Mouse (Mus musculus) layer of hippocampus, adult 9-11 months (tissue): ENCODE data around the gene Kcnk13.

Source experiments
- DNase-seq: peaks from one replicate; pipeline ENCODE4 v3.0.0; 2022

The Kcnk13 gene

GRCm38 (mm10) chr12:99964301-99965202 lies at the start of gene Kcnk13:
TSS of gene Kcnk13 (plus strand) at chr12:99964499.
- peak; percentile 76 for DNase-seq

GRCm38 (mm10) chr12:99917800-99918427 lies 46.4 kb upstream of the Kcnk13 start:
- peak; percentile 33 for DNase-seq

- no peak for DNase-seq
Observed at GRCm38 (mm10) chr12:99919636-99920035, 44.7 kb upstream of the Kcnk13 start.

DNA sequence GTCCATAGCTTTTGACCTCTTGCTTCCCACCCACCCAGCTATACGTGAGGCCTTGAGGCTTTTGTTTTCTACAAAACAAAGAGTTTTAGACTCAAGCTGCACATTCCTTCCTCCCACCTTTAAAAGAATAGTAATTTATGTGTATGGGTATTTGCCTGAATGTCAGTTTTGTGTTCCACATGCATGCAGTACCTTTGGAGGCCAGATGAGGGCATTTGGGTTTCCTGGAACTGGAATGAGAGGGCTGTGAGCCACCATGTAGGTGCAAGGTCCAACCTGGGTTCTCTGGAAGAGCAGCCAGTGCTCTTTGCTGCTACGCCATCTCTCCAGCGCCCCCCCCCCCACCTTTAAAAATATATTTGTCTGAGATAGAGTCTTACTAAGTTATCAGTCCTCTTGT lies 43.3 kb upstream of the Kcnk13 start:
- no peak for DNase-seq

DNA sequence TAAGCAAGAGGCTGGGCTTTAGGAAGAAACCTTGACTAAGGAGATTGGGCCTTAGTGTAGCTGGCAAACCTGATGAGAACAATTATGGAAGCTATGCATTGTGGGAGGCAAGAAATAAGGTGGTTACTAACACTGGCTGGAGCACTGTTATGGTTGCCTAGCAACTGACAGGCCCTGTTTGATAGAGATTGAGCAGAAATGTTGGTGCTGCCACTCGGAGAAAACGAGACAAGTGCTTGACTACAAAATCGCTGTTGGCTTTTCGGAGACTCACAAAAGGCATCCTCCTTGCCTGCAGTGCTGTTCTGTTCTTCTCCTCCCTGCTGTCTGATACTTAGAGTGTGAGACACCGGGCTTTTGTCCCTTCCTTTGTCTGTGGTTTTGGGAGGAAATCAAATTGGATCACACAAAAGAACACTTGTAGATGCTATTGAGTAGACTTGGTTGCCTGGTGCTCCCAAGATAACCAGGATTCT lies 41.1 kb upstream of the Kcnk13 start:
- DNase-seq = peak; percentile 57

DNA sequence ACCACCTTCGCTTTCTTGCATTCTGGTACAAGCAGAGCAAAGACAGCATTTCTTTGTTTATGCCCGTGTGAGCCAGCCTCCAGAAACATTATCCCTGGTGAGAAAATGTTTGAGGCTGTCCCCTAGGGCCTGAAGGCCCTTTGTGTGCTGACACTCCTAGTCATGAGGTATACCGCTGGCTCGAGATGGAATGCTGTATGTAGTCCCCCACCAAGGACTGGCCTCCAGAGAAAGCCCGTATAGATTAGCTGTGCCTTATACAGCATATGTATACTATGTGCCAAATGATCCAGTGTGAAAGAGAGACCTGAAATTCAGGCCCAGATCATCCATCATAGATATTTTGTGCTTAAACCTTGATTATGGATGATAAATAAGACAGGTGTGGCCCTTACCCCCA lies 40.6 kb upstream of the Kcnk13 start:
- DNase-seq = no peak

DNA sequence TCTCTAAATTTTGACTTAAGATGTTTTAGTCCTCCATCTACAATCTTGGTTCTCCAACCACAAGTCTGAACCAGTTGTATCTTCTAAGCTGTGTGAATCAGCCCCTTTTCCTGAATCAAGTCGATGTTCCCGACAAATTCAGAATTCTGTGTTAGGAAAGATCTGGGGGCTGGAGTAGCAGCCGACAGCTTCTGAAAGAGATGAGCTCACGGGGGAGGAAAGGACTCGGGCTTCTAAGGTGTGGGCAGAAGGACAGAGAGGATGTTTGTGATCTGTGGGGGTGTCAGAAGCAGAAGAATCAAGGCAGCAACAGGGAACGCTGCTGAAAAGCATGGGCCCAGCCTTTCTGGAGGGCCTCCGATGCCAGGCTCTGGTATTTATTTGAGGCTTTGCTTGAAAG lies 36.0 kb upstream of the Kcnk13 start:
- DNase-seq = no peak

GRCm38 (mm10) chr12:99929160-99929559 lies 35.1 kb upstream of the Kcnk13 start:
- DNase-seq = no peak

GRCm38 (mm10) chr12:99932245-99932644 lies 32.1 kb upstream of the Kcnk13 start:
- no peak for DNase-seq

GRCm38 (mm10) chr12:99933630-99934029 lies 30.7 kb upstream of the Kcnk13 start:
- no peak for DNase-seq

- DNase-seq = no peak
Observed at GRCm38 (mm10) chr12:99935403-99935802, 28.9 kb upstream of the Kcnk13 start.

DNA sequence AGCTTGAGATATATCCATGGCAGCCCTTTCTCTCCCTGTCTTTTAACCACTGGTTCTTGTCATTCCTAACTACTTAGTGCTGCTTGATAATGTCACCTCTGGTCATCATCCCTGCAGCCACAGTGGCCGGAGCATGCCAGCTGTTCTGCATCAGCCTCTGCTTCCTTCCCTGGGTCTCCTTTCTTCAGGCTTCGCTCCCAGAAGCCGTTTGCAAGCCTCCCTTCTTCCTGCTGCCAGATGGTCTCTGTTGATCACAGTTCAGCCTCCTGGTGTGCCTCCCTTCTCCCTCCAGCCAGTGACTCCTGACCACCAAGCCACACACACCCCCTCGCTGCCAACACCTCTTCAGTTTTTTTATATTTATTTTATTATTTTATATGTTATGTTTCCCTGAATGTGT lies 25.8 kb upstream of the Kcnk13 start:
- DNase-seq = no peak

- no peak for DNase-seq
Observed at GRCm38 (mm10) chr12:99939179-99939578, 25.1 kb upstream of the Kcnk13 start.

- DNase-seq = no peak
Observed at GRCm38 (mm10) chr12:99940704-99941103, 23.6 kb upstream of the Kcnk13 start.

DNA sequence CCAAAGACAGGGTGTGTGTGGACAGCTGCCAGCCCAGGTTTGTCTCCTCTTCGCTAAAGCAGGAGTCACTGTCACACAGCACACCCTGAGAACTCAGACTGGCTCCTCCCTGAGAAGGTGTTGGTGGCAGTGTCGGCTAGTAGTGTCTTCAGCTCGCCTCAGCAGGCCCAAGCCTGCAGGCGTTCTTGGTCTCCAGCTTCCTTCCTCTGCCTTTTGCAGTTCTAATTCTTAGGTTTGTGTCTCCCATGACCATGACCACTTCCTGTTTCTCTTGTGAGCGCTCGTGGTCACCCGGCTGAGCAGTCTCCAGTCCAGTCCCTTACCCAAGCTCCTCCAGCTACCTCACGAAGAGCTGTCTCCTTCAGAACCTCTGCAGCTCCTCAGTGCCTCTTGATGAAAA lies 21.9 kb upstream of the Kcnk13 start:
- peak; percentile 74 for DNase-seq

GRCm38 (mm10) chr12:99952928-99953327 lies 11.4 kb upstream of the Kcnk13 start:
- peak; percentile 60 for DNase-seq

GRCm38 (mm10) chr12:99956411-99956810 lies 7.9 kb upstream of the Kcnk13 start:
- peak; percentile 31 for DNase-seq

DNA sequence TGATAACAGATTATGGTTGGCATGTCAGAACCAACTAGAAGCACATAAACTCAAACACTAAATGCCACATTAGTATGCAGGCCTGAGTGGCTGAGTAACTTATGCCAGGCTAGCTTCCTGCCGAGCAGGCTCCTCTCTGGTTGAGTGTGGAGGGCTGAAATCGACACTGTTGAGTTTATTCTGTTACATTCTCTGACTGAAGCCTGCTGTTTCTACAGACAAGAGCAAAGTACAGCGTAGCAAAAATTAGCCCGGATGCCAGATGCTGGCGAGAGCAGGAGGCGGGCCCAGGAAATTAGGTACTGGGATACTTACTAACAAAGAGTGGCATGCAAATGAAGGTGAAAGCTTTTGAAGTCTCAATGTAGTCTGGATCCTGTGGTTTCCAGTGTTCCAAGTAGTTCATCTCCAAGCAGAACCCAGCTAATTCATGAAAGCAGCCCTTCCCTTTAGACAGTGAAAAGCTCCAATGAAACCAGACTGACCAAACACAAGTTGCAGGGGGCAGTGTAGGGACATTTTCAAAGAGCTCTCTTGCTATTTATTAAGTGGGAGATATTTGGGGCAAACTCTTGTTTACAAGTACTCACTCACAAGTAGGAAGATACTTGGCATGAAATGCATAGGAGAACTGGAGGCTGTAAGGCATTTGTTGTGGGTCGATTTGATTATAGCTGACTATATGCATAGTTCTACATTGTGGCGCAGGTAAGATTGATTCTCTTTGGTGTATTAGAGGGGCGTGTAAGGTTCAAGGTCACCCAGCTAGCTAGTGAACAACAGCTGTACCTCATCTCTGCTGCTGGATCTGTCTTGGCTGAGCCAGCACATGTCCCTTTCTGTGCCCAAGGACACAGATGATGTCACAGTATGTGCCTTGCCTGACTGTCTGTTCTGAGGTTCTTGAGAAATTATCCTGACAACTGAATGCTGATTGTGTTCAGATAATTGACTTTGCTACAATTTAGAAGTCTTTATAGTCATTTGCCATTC lies 5.9 kb upstream of the Kcnk13 start:
- peak; percentile 37 for DNase-seq

- no peak for DNase-seq
Observed at GRCm38 (mm10) chr12:99959291-99959690, 5.0 kb upstream of the Kcnk13 start.

DNA sequence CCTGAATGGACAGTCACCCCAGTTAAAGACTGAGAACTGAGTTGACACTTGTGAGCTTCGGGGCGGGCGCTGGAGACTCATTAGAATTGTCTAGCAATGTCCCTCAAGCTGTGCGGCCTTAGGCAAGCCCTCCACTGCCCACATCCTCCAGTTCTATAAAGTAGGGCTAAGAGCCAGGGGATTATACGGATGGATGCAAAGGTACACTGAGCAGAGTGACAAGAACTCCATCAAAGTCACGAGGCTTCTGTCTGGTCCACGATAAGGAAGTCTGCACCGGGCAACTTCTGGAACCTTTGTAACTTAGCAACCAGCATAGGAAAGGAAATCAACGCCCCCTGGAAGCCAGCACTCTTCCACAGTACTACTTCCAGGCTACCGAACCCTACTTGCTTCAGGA lies 4.4 kb upstream of the Kcnk13 start:
- no peak for DNase-seq

GRCm38 (mm10) chr12:99960675-99961074 lies 3.6 kb upstream of the Kcnk13 start:
- no peak for DNase-seq

DNA sequence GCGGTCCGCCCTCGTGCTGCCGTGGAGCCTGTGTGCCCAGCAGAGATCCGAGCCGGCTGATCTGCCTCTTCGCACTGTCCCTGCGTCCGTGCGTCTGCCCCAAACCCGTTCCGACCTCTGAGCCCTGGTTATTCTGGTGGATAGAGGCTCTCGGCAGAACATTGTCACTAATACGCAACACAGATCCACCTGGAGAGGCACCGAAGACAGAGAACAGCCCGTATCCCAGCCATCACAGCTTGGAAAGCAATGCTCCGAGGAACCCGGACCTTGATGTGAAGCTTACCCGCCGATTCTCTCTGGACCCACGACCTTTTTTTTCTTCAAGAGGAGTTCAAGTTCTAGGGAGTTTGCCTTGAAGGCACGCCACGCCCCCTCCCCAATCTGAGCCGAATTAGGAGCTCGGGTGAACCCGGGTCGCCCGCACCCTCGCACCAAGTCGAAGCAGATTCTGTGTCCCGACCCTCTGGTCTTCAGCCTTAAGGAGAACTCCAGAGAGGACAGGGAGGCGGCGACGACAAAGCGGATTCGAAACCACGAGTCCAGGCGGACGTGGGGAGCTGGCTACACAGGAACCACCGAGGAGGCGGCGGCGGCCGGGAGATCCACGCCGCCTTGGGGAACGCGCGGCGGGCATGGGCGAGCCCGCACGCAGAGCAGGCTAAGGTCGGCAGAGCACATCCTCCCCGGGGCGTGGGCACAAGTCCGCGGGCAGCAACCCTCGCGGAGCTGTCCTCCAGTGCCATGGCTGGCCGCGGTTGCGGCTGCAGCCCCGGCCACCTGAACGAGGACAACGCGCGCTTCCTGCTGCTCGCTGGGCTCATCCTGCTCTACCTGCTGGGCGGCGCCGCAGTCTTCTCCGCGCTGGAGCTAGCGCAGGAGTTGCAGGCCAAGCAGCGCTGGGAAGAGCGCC lies 1.2 kb downstream of the Kcnk13 start:
- peak; percentile 58 for DNase-seq
